Mouse (Mus musculus) embryonic stem cell, embryonic (primary cell): ENCODE data around the gene Fam160b1.

Source experiments
- CTCF ChIA-PET, 4 experiments: fragments of 300-600 bp in 2 of 4; fragments of 350-600 bp in 2 of 4; sonication (Branson Sonifier 250); formaldehyde crosslinking; loops; one replicate each; lab custom pipeline; 2022; ENCODE audit warnings: inconsistent platforms in 2 of 4; lab: Charles Lee
- POLR2A ChIA-PET, 4 experiments: fragments of 300-600 bp in 2 of 4; fragments of 350-600 bp in 2 of 4; sonication (Branson Sonifier 250); formaldehyde crosslinking; loops; one replicate each; lab custom pipeline; 2022; ENCODE audit warnings: antibody characterized with exemption in 4 of 4, inconsistent platforms in 1 of 4; lab: Charles Lee

The Fam160b1 gene

DNA sequence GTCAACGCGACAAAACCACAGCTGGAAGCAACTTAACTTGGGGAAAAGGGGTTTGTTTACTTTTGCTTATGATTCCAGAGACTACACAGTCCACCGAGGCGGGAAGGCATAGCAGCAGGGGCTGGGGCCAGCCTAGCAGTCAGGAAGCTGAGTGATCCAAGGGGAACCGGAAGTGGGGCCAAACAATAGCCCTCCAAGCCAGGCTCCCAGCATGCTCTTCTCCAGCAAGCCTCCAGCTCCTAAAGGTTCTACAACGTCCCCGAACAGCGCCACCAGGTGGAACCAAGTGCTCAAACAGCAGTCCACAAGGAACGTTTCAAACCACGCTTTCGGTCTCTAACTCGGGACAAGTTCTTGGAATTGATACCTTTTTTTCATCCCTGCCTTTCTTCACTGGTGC, 2.2 kb upstream of the Fam160b1 start:
- POLR2A ChIA-PET: interaction anchor here in 3 of 4 experiments (0.6 to 12.4 kb wide), 24 partner anchors 9 to 251 kb away, joined by 3 to 200 read pairs (median 4); partner anchors contain the start of genes Ablim1 (in 1 of the 3) and Trub1 (in 1 of the 3)
- CTCF ChIA-PET: interaction anchor here (0.5 to 1.9 kb wide), 20 partner anchors 9 to 485 kb away, joined by 3 to 10 read pairs (median 3); no protein-coding TSS in a partner anchor

DNA sequence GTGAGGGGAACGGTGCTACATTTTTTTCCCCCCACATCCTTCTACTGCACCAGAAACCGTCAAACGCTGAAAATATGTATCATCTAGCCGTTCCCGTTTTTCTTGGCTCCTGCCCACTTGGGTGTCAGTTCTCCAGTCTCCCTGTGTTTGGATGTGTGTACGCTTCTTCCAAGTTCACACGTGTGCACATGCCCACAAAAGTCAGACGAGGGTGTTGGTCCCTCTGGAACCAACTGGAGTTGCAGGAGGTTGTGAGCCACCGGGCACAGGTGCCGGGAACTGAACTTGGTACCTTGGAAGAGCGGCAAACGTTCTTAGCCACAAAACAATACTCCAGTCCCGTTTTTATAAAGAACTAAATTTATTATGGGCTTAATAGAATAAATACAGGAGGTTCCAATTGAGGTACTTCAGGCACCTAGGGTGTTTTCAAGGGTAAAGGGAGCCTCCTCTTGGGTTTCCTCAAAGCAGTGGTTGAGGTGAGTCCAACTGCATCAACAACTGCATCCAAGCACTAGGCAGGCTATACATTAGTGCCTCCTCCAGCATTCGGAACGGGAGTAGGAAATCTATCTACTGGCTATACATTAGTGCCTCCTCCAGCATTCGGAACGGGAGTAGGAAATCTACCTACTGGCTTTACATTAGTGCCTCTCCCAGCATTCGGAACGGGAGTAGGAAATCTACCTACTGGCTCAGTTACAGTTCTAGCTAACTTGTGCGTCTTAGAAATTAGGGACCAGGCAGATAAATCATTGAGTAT, 1.5 kb upstream of the Fam160b1 start:
- ChIA-PET POLR2A (interaction anchor here in 3 of 4 experiments (0.6 to 12.4 kb wide), 20 partner anchors 8 to 133 kb away, joined by 3 to 200 read pairs (median 4); partner anchors contain the start of gene Trub1 (in 1 of the 3)), CTCF (interaction anchor here in 3 of 4 experiments (0.8 to 1.9 kb wide), 12 partner anchors 9 to 423 kb away, joined by 3 to 10 read pairs (median 4); no protein-coding TSS in a partner anchor)

DNA sequence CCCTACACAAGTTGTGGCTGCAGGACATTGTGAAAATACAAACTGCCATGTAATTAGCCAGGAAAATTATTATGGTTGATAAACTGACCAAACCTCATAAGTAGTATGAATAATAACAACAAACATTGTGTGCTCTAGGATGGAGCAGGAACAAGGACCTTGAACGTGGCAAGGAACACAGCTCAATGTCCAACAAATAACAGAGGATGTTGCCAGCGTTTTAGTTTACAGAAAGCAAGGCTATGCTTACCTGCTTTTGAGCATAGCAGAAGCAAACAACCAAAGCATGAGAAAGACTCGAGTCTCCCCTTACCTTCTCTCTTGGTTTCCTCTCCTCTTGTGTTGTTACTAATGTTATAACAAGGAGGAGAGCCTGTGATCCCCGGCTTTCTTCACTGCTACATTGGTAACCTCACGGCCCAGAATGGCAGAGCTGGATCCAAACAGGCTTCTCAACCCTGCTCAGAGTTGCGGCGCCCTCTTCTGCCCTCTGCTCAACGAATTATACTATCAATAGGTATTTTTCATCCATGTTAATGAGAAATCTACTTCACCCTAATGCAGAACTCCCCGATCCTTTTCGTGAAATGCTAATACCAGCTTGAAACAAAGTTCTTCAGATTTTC, 666 bp upstream of the Fam160b1 start:
- ChIA-PET CTCF (interaction anchor here in 3 of 4 experiments (0.6 to 2.2 kb wide), 7 partner anchors 15 to 233 kb away, joined by 3 to 22 read pairs (median 3); no protein-coding TSS in a partner anchor), POLR2A (interaction anchor here in 3 of 4 experiments (1.1 to 12.4 kb wide), 15 partner anchors 9 to 218 kb away, joined by 3 to 200 read pairs (median 4); partner anchors contain the start of gene Ablim1 (in 1 of the 3))

DNA sequence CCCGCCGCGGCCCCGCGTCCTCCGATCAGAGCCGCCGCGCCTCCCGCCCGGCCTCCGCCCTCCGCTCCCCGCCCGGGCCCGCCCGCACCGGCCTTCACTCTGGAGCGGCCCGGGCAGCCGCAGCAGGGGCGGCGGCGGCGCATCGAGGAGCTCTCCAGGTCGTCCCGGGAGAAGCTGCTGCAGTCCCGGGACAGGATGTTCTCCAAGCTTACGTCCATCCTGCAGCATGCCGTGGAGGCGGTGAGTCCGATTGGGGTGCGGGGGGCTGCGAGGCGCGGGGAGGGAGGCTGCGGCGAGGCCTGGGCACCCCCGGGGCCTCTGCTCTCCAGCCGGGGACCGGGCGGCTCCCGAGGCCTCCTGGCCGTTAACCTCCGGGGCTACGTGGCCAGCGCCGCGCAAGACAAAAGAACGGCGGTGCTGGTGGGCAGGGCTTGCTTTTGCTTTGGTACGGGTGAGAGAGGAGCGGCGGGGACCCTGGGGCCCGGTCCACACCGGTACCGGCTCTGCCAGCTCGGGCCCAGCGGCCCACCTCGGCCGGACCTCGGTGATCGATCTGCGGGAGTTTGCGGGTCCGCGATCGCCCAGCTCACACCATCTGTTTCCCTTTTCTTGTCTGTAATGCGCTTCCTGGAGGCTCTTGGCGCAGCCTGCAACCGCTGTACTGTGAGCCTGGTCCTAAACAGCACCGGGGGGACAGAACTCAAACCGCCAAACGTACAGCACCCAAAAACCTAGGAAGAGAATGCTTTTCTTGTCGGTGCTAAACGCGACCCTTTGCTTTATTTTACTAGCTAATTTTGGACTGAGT, 855 bp downstream of the Fam160b1 start:
- POLR2A ChIA-PET: interaction anchor here (0.6 to 12.4 kb wide), 23 partner anchors 8 to 560 kb away, joined by 3 to 200 read pairs (median 3); partner anchors contain the start of gene Ablim1 (in 1 of the 4)

DNA sequence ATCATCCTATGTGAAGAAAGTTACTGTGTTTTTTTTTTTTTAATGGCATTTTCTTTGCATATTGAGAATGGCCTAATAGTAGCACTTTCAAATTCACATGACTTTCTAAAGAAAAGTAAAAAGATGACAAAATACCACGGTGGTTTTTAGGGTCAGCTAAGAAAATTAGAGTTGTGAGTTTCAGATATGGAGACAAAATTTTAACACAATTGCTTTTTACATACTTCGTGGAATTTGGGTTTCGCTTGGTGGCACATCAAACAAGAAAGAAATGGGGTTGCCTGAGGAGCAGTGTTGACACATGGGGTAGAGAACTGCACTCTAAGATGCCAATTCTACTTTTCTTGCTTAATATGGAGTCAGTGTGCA, 1.4 kb downstream of the Fam160b1 start:
- POLR2A ChIA-PET: interaction anchor here (0.6 to 12.4 kb wide), 8 partner anchors 9 to 424 kb away, joined by 3 to 200 read pairs (median 4); no protein-coding TSS in a partner anchor

More for the DNA sequence above, 855 bp downstream of the Fam160b1 start:
- CTCF ChIA-PET: interaction anchor here (0.5 to 2.2 kb wide), 27 partner anchors 10 to 385 kb away, joined by 3 to 22 read pairs (median 4); partner anchors contain the start of genes Atrnl1 (in 1 of the 4) and Trub1 (in 1 of the 4)

DNA sequence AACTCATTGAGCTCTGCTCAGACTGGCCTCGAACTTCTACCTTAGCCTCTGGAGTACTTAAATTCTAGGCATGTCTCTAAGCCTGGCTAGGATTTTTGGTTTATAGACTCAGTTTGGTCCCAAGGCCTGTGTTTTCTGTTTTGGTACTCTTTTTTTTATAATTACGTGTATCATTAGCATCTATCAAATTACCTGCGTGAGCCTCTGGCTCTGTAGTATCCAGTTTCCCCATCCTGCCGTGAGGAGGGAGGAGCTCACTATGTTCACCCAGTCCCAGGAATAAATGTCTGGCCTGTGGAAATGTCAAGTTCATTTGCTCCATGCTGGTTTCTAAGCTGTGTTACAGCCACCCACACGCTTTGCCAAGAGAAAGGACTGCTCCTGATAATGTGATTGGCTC, 2.1 kb downstream of the Fam160b1 start:
- ChIA-PET CTCF (interaction anchor here in 1 of 4 experiments (0.6 kb wide), 1 partner anchor 221 kb away, joined by 3 read pairs; no protein-coding TSS in a partner anchor), POLR2A (interaction anchor here (0.6 to 12.4 kb wide), 6 partner anchors 9 to 425 kb away, joined by 3 to 200 read pairs (median 4); no protein-coding TSS in a partner anchor)

More for the DNA sequence above, 1.4 kb downstream of the Fam160b1 start:
- CTCF ChIA-PET: interaction anchor here in 1 of 4 experiments (1.3 to 1.6 kb wide), 2 partner anchors 29 to 249 kb away, joined by 4 to 6 read pairs; partner anchors contain the start of gene Atrnl1

DNA sequence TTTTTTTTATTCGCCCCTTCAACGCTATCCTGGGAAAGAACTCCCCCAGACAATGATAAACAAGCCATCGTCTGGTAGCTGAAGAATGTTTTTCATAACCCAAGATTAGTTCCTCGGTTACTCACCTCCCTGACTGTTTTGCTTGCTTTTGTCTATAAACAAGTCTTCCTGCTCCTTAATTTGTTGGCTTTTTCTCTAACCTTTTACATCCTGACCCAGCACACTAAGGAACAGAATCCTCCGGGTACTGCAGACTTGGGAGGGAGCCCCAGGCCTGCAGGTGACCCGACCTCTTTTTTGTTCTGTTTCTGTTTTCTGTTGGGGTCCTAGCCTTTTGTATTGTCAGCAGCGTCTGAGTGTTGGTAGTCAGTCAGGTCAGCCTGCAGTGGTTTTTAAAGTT, 2.6 kb downstream of the Fam160b1 start:
- ChIA-PET CTCF (interaction anchor here in 1 of 4 experiments (0.6 kb wide), 1 partner anchor 222 kb away, joined by 3 read pairs; no protein-coding TSS in a partner anchor), POLR2A (interaction anchor here in 2 of 4 experiments (11.4 to 12.4 kb wide), 2 partner anchors 12 to 13 kb away, joined by 147 to 200 read pairs; no protein-coding TSS in a partner anchor)

DNA sequence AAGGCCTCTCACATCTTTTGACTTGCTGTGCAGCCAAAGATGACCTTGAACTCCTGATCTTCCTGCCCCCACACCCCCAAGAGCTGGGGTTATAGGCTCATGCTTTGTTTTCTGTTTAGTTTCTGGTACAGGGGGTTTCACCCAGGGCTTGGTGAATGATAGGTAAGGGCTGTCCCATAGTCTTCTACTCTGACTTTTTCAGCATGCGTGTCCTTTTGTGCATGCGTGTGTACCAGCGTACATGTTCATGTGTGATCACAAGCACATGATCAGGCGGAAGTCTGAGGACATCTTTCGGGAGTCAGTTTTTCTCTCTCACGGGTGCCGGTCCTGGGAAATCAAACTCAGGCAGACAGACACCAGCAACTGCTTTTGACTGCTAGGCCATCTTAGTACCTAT, 3.1 kb downstream of the Fam160b1 start:
- CTCF ChIA-PET: no interaction called here
- POLR2A ChIA-PET: interaction anchor here in 2 of 4 experiments (11.4 to 12.4 kb wide), 2 partner anchors 12 to 13 kb away, joined by 147 to 200 read pairs; no protein-coding TSS in a partner anchor

DNA sequence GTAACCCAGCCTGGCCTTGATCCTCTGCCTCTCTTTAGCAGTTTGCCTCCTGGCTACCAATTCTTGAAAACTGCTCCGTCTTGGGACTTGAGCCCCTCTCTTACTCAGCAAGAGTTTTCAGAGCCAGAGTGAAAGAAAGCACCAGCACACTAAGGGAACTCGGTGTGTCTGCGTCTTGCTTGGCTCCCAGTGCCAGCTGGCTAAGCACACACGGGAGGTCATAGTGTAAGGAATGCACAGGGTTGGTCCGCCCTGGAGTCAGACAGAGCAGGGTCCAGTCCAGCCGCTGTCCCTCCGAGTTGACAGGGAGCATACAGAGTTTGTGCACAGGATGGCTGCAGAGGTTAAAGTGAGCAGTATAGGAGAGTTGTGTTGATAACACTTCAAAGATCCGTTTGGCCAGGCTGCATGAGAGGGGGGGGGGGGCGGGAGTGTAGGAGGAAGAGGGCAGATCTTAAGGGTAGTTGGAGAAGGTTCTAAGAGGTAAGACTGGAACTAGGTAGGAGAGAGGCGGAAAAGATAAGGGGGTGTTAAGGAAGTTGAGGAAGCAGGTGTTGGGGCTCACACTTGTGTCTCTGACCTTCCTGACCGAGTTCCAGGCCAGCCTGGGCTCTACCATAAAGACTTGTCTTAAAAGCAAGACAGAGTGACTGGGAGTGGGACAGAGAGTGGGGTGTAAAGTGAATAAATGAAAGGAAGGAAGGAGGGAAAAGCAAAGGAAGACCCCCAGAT, 4.6 kb downstream of the Fam160b1 start:
- ChIA-PET CTCF (interaction anchor here in 2 of 4 experiments (0.6 kb wide), 2 partner anchors 10 to 559 kb away, joined by 4 to 15 read pairs; no protein-coding TSS in a partner anchor), POLR2A (interaction anchor here in 3 of 4 experiments (0.6 to 12.4 kb wide), 10 partner anchors 10 to 1710 kb away, joined by 3 to 200 read pairs (median 5); no protein-coding TSS in a partner anchor)

DNA sequence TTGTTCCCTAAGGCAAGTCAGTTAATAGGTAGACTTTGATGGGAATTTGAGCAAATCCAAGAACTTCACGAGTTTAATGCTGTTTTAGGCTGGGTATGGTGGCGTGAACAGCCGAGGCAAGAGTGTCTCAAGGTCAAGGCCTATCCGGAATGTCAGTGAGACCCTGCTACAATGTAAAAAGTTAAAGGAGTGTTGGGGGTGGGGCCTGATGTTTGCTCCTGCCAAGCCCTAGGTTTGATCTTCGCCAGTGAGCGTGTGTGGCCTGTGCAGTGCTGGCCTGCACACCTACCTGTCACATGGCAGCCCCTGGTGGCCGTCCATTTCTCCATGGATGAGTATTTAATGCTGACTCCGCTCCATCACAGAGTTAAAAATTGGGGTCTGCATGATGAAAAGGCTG, 5.5 kb downstream of the Fam160b1 start:
- POLR2A ChIA-PET: interaction anchor here in 3 of 4 experiments (0.6 to 12.4 kb wide), 9 partner anchors 9 to 1206 kb away, joined by 3 to 200 read pairs (median 5); no protein-coding TSS in a partner anchor
- CTCF ChIA-PET: interaction anchor here in 2 of 4 experiments (0.6 kb wide), 3 partner anchors 9 to 560 kb away, joined by 4 to 15 read pairs (median 5); no protein-coding TSS in a partner anchor

DNA sequence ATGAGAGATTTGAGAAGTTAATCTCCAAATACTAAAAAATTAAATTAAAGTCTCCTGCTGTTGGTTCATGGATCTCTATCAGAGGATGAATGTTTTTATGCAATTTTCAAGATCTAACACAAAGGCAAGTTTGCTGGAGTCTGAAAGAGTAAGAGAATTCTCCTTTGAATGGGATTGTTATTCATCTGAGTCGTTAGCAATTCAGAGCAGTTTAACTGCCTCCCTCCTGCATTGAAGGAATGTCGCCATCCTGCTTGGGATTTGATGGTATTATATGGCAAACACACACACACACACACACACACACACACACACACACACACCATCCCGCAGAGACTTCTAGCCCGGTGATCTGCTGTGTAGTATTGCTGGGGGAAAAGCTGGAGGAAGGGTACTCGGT, 6.1 kb downstream of the Fam160b1 start:
- ChIA-PET CTCF (interaction anchor here in 1 of 4 experiments (1.7 kb wide), 1 partner anchor 9 kb away, joined by 5 read pairs; no protein-coding TSS in a partner anchor), POLR2A (interaction anchor here in 3 of 4 experiments (0.7 to 12.4 kb wide), 11 partner anchors 8 to 1341 kb away, joined by 3 to 200 read pairs (median 4); no protein-coding TSS in a partner anchor)

DNA sequence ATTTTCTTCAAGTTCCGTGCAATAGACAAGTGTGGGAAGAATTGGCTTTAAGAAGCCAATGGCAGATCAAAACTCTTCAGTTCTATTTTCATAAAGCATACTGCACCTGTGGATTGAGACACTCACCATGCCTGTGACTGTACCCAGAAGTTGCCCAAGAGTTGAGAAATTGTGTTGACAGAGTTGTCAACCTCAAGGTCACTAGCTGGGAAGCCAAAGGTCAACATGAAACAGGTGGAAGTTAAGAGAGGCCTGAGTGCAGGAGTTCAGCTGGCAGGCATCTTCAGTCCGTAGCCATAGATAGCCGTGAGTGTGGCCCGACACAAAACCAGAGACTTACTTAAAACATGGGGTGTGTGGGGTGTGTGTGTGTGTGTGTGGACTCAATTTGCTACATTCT, 6.7 kb downstream of the Fam160b1 start:
- CTCF ChIA-PET: interaction anchor here in 1 of 4 experiments (1.7 kb wide), 1 partner anchor 9 kb away, joined by 5 read pairs; no protein-coding TSS in a partner anchor
- POLR2A ChIA-PET: interaction anchor here in 3 of 4 experiments (0.7 to 12.4 kb wide), 13 partner anchors 8 to 1340 kb away, joined by 3 to 200 read pairs (median 4); no protein-coding TSS in a partner anchor

DNA sequence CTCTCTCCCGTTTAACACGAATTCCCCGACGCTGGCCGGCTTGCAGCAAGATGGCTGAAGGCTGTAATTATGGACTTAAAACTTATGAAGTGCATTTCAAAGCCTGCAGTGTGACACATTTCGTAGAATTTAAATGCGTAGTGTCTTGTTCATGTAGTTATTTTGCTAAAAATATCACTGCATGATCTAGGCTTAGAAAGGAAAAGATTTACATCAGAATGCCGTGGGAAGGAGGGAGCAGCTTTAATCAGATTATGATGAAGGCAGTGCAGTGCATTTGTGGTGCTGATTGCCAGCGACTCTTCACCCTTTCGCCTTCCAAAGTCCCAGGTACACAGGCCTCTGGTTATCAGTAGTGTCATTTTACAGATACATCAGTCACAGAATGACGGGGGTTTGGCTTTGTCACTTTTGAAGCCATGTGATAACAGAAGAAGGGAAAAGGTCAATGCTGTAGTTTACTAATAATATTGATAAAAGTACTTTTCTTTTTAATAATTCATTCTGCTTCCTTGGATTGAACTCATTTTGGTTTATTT, 7.4 kb downstream of the Fam160b1 start:
- ChIA-PET POLR2A (interaction anchor here in 3 of 4 experiments (0.7 to 12.4 kb wide), 11 partner anchors 7 to 280 kb away, joined by 3 to 200 read pairs (median 4); partner anchors contain the start of gene Fam160b1 (in 1 of the 3)), CTCF (interaction anchor here in 1 of 4 experiments (1.7 kb wide), 1 partner anchor 10 kb away, joined by 5 read pairs; no protein-coding TSS in a partner anchor)

DNA sequence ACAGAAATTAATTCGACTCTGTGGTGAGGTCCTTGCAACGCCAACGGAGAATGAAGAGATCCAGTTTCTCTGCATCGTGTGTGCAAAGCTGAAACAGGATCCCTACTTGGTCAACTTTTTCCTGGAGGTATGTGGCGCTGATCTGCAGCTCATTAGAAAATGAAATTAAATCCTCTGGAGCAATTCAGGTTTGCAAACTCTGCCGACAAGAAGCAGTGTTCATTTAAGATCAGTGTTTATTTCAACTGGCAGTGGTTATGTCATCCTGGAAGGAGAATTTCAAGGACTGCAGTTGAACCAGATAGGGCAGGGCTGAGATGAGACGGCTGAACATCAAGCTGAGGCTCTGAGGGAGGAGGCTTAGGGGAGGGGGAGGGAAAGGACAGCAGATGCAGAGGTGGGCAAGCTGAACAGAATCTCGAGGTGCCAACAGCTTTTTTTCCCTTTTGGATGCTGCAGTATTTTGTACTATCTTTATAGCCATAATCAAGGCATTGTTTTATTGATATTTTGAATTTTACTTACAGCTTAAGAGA, 12.9 kb downstream of the Fam160b1 start:
- POLR2A ChIA-PET: interaction anchor here in 3 of 4 experiments (0.8 to 11.8 kb wide), 9 partner anchors 10 to 174 kb away, joined by 3 to 200 read pairs (median 17); partner anchors contain the start of gene Fam160b1 (in 3 of the 3)
- CTCF ChIA-PET: interaction anchor here in 1 of 4 experiments (2.7 kb wide), 1 partner anchor 13 kb away, joined by 22 read pairs; the partner anchor contains the start of gene Fam160b1

DNA sequence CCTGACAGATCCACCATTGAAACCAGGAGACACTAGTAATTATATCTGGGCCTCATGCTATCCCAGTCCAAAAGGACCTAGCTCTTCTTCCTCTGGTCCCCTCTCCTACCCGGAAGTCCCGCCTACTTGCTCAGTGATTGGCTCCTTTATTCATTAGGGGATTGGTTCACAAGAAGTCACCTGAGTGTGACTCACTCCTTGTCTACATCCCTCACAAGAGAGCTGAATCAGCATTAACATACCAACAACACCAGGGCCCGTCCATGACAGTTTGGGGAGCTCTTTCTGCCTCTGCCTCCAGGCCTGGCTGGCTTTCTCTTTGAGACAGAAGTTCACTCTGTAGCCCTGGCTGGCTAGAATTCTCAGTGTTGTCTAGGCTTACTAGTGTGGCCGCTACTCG, 14.7 kb downstream of the Fam160b1 start:
- ChIA-PET POLR2A (interaction anchor here (0.6 to 11.8 kb wide), 59 partner anchors 8 to 678 kb away, joined by 3 to 200 read pairs (median 4); partner anchors contain the start of genes Fam160b1 (in 3 of the 4), Ablim1 (in 1 of the 4), Atrnl1 (in 1 of the 4) and Trub1 (in 1 of the 4)), CTCF (interaction anchor here (0.5 to 2.7 kb wide), 20 partner anchors 9 to 438 kb away, joined by 3 to 22 read pairs (median 4); partner anchors contain the start of gene Fam160b1 (in 3 of the 4))
